Mouse (Mus musculus) B cell, adult 2 months (primary cell): ENCODE data around the gene Ikbkg.
"Not testable (repeated sequence)": the region's sequence is repeated elsewhere in the genome, so short reads cannot be mapped to it uniquely, and the experiment has no call there.

ENCODE experiments used
- DNase-seq, 2 experiments: peaks; one replicate each; pipeline ENCODE4 v3.0.0; 2022

The Ikbkg gene

DNA sequence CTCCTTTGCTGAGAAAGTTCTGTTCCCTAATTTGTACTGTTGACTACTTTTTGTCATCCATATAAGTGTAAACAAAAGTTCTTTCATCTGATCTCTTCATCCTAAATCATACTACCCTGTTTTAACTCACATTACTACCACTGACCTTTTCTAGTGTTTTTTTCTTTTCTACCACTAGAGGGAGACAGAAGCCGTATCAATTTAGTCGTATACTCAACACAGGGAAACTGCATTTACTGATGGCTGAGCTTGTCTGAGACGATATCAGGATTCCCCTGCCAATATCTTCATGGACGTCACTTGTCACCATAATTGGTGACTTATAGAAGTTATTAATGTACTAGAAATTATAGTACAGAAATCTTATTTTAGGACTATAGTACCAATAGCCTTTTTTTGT lies 59.7 kb downstream of the Ikbkg start:
- DNase-seq = peak; percentile 2

DNA sequence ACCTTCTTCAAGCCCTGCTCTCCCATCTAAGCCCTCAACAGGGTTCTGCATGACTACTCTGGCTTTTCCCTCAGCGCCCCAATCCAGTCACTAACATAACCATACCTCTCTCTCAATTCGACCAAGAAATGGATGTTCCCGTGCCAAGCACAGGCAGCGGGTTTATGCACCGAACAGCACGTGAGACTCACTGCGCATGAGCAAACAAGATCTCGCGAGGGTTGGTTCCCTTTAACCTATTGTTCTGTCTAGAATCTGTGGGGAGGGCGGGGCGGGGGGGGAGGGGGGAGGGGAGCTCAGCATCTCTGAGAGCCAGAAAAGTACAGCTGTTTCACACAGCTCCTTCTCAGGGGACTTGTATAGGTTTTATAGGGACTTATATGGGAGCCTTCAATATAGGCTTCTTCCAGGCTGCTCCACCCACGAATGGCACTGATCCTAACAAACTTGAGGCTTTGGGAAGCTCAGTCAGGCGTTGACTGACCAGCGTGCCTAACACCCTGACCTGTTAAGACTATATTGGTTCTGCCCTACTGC lies 88.3 kb downstream of the Ikbkg start, which contains the start of gene Gm6880:
Gm6880 (minus strand) TSS at position 51 of the 537 bp plus-strand sequence.
- DNase-seq = not testable (repeated sequence)

DNA sequence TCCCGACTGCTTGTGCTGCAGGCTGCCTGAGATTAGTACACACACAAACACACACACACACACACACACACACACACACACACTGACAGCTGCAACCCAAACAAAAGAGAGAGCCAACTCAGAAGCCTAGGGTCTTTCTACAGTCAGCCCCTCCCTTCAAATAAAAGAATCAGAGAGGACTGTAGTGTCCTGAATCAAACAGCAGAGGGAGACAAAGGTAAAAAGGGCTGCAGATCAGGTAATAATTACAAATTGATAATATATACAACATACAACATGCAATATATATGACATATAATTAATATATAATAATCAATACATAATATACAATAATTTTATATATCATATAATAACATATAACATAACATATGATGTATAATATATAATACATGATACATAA lies 104.0 kb downstream of the Ikbkg start:
- DNase-seq = no peak
